Mouse (Mus musculus): ENCODE data around the gene Csnk2a1. TPM values are rescaled to one million over a fixed set of nuclear protein-coding genes. Genes with fewer than 3 reads are reported as not detected.
A peak's percentile ranks its signal among the peaks of the same experiment; 100 is the strongest.
"Not testable (repeated sequence)": the region's sequence is repeated elsewhere in the genome, so short reads cannot be mapped to it uniquely, and the experiment has no call there.

The Csnk2a1 gene
- polyA plus RNA-seq, 1 experiment from 2014 or later, result 116 TPM

DNA sequence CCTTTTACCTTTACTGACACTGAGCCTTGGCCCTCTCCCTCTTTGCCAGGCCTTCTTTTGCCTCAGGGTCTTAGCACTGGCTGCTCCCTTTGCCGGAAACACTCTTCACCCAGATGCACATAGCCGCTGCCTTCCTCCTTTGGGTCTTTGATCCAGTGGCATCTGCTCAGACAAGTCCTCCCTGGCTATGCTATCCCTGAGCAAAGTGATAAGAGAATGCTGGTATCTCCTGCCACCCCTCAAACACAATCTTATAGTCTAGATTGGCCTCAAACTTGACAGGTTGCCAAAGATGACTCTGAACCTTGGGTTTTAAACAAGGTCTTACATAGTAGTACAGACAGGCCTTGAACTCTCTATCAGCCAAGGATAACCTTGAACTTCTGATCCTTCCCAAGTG, 32.1 kb upstream of the Csnk2a1 start:
- Histone ChIP-seq H3K4me2 (replicated peaks) (no peak overlapping the region), H3K4me1 (peaks cover 6% of the 10 kb centered on the region; the same call in 1 of the 2 replicates), H3K9ac (replicated peaks) (no peak overlapping the region), H3K36me3 (no peaks in the 10 kb centered on the region), H3K27me3 (no peaks in the 10 kb centered on the region), H3K9me3 (no peaks in the 10 kb centered on the region), H3K27ac (replicated peaks) (no peak overlapping the region), H3K4me3 (no peak overlapping the region)
- 96% methylated on average over 2 of the region's 2 CpGs for WGBS
- no peak for ATAC-seq (replicated peaks)

- Histone ChIP-seq H3K4me3 (no peak overlapping the region), H3K27me3 (no peaks in the 10 kb centered on the region), H3K4me1 (peaks cover 6% of the 10 kb centered on the region; the same call in 1 of the 2 replicates), H3K4me2 (replicated peaks) (no peak overlapping the region), H3K27ac (replicated peaks) (no peak overlapping the region; the same call in 1 of the 2 replicates), H3K9ac (replicated peaks) (0 out of 2 replicates have a peak overlapping the region, but pooled peaks have one; percentile 5), H3K36me3 (no peaks in the 10 kb centered on the region), H3K9me3 (no peaks in the 10 kb centered on the region)
- WGBS, result 45% methylated on average over 3 of the region's 3 CpGs
- ATAC-seq (replicated peaks), result peak; percentile 65
These were observed 29.7 kb upstream of the Csnk2a1 start for GRCm38 (mm10) chr2:152196896-152197295.

- H3K4me1 ChIP-seq, result peaks cover 6% of the 10 kb centered on the region; the same call in 1 of the 2 replicates
- H3K4me2 ChIP-seq (replicated peaks), result no peak overlapping the region
- no peak overlapping the region for H3K27ac ChIP-seq (replicated peaks)
- no peak overlapping the region for H3K9ac ChIP-seq (replicated peaks)
- no peaks in the 10 kb centered on the region for H3K27me3 ChIP-seq
- H3K4me3 ChIP-seq, result no peak overlapping the region
- peak; percentile 90 for ATAC-seq (replicated peaks)
- no peaks in the 10 kb centered on the region for H3K9me3 ChIP-seq
- H3K36me3 ChIP-seq, result no peaks in the 10 kb centered on the region
- 44% methylated on average over 10 of the region's 10 CpGs for WGBS
These were observed 29.3 kb upstream of the Csnk2a1 start for GRCm38 (mm10) chr2:152197301-152197712.

- not testable (repeated sequence) for H3K4me2 ChIP-seq (replicated peaks); H3K9ac ChIP-seq (replicated peaks); ATAC-seq (replicated peaks); H3K36me3 ChIP-seq; H3K4me3 ChIP-seq; H3K4me1 ChIP-seq; H3K27ac ChIP-seq (replicated peaks); H3K27me3 ChIP-seq; H3K9me3 ChIP-seq
- 92% methylated on average over 8 of the region's 9 CpGs for WGBS
These were observed 20.5 kb upstream of the Csnk2a1 start for GRCm38 (mm10) chr2:152206139-152206538.

- WGBS, result 84% methylated on average over 3 of the region's 3 CpGs
These were observed 14.8 kb upstream of the Csnk2a1 start for GRCm38 (mm10) chr2:152211871-152212270.

GRCm38 (mm10) chr2:152216975-152217374, 9.7 kb upstream of the Csnk2a1 start:
- no peaks in the 10 kb centered on the region for H3K4me1 ChIP-seq
- no peak for ATAC-seq (replicated peaks)
- H3K4me3 ChIP-seq, result no peak overlapping the region
- no peak overlapping the region for H3K4me2 ChIP-seq (replicated peaks)
- H3K9me3 ChIP-seq, result no peaks in the 10 kb centered on the region
- no peak overlapping the region for H3K9ac ChIP-seq (replicated peaks)
- no peaks in the 10 kb centered on the region for H3K27me3 ChIP-seq
- H3K27ac ChIP-seq (replicated peaks), result no peak overlapping the region
- 57% methylated on average over 1 of the region's 1 CpGs for WGBS
- H3K36me3 ChIP-seq, result no peaks in the 10 kb centered on the region

More at GRCm38 (mm10) chr2:152211871-152212270, 14.8 kb upstream of the Csnk2a1 start:
- no peaks in the 10 kb centered on the region for H3K9me3 ChIP-seq
- H3K4me3 ChIP-seq, result no peak overlapping the region
- H3K27me3 ChIP-seq, result no peaks in the 10 kb centered on the region
- H3K27ac ChIP-seq (replicated peaks), result no peak overlapping the region
- no peak for ATAC-seq (replicated peaks)
- no peaks in the 10 kb centered on the region for H3K4me1 ChIP-seq
- H3K4me2 ChIP-seq (replicated peaks), result no peak overlapping the region
- H3K36me3 ChIP-seq, result no peaks in the 10 kb centered on the region
- no peak overlapping the region for H3K9ac ChIP-seq (replicated peaks)

GRCm38 (mm10) chr2:152223521-152224300, 2.9 kb upstream of the Csnk2a1 start:
- Histone ChIP-seq H3K4me3 (no peak overlapping the region), H3K9ac (replicated peaks) (no peak overlapping the region), H3K9me3 (no peaks in the 10 kb centered on the region), H3K27me3 (no peaks in the 10 kb centered on the region), H3K4me1 (peaks cover 17% of the 10 kb centered on the region), H3K27ac (replicated peaks) (no peak overlapping the region), H3K4me2 (replicated peaks) (no peak overlapping the region), H3K36me3 (no peaks in the 10 kb centered on the region)
- no peak for ATAC-seq (replicated peaks)
- WGBS, result 60% methylated on average over 8 of the region's 8 CpGs

DNA sequence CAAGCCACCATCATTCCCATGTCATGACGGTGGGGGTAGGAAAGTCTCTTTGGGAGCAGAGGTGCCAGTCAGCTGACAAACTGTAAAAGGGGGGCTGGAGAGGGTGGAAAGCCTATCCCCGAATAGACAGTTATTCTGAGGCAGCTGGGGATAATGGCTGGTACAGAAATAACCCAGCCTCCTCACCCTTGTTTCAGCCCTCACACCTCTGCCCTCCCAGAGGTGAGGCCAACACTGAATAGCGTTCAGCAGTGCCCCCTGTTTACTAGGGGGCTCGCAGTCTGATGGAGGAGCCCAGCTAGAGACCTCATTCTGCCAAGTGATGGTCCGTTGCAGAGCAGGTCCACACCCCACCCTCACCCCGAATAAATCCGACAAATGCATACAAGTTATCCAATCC, 1.1 kb upstream of the Csnk2a1 start:
- Histone ChIP-seq H3K4me1 (peaks cover 20% of the 10 kb centered on the region), H3K9ac (replicated peaks) (no peak overlapping the region), H3K4me2 (replicated peaks) (no peak overlapping the region), H3K9me3 (no peaks in the 10 kb centered on the region), H3K27ac (replicated peaks) (no peak overlapping the region), H3K4me3 (no peak overlapping the region), H3K36me3 (no peaks in the 10 kb centered on the region), H3K27me3 (no peaks in the 10 kb centered on the region)
- ATAC-seq (replicated peaks), result no peak
- 73% methylated on average over 7 of the region's 7 CpGs for WGBS

GRCm38 (mm10) chr2:152227051-152227481, 427 bp downstream of the Csnk2a1 start:
- peak overlapping the region; percentile 60 for H3K4me2 ChIP-seq (replicated peaks)
- H3K27me3 ChIP-seq, result no peaks in the 10 kb centered on the region
- peak overlapping the region; percentile 94 for H3K27ac ChIP-seq (replicated peaks)
- H3K4me3 ChIP-seq, result peak overlapping the region; percentile 84
- WGBS, result under 1% methylated on average over 38 of the region's 38 CpGs
- H3K9ac ChIP-seq (replicated peaks), result peak overlapping the region; percentile 86
- peaks cover 20% of the 10 kb centered on the region for H3K4me1 ChIP-seq
- H3K36me3 ChIP-seq, result no peaks in the 10 kb centered on the region
- no peaks in the 10 kb centered on the region for H3K9me3 ChIP-seq
- peak; percentile 85 for ATAC-seq (replicated peaks)

GRCm38 (mm10) chr2:152230046-152230445, 3.4 kb downstream of the Csnk2a1 start:
- Histone ChIP-seq H3K27ac (replicated peaks) (no peak overlapping the region), H3K4me3 (no peak overlapping the region), H3K9me3 (no peaks in the 10 kb centered on the region), H3K4me1 (peaks cover 20% of the 10 kb centered on the region), H3K4me2 (replicated peaks) (no peak overlapping the region), H3K27me3 (no peaks in the 10 kb centered on the region), H3K9ac (replicated peaks) (no peak overlapping the region), H3K36me3 (no peaks in the 10 kb centered on the region)
- ATAC-seq (replicated peaks), result no peak

- no peak overlapping the region for H3K4me2 ChIP-seq (replicated peaks)
- ATAC-seq (replicated peaks), result no peak
- 97% methylated on average over 1 of the region's 1 CpGs for WGBS
These were observed 11.3 kb downstream of the Csnk2a1 start for GRCm38 (mm10) chr2:152237926-152238325.

DNA sequence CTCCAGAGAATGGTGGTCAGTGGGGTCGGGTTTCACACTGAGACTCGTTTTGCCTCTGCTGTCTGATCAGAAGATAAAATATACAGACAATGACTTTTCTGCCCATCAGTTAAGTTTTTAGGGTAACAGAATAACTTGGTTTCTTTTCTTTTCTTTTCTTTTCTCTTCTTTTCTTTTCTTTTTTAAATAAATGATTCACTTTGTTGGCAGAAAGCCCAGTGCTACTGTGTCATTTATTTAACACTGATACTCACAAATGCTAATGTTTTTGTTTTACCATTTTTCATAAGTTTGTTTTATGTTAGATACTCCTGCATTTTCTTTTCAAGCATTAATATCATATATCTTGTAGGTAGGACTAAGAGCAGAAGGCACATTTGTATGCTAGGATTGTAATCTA, 13.9 kb downstream of the Csnk2a1 start:
- 60% methylated on average over 2 of the region's 2 CpGs for WGBS
- Histone ChIP-seq H3K4me1 (no peaks in the 10 kb centered on the region), H3K27ac (replicated peaks) (no peak overlapping the region), H3K9ac (replicated peaks) (no peak overlapping the region), H3K9me3 (no peaks in the 10 kb centered on the region), H3K27me3 (no peaks in the 10 kb centered on the region), H3K36me3 (peaks cover 15% of the 10 kb centered on the region), H3K4me3 (no peak overlapping the region), H3K4me2 (replicated peaks) (no peak overlapping the region)
- ATAC-seq (replicated peaks), result no peak

More at GRCm38 (mm10) chr2:152237926-152238325, 11.3 kb downstream of the Csnk2a1 start:
- no peak overlapping the region for H3K27ac ChIP-seq (replicated peaks)
- no peaks in the 10 kb centered on the region for H3K27me3 ChIP-seq
- H3K9ac ChIP-seq (replicated peaks), result no peak overlapping the region
- no peak overlapping the region for H3K4me3 ChIP-seq
- peaks cover 15% of the 10 kb centered on the region for H3K36me3 ChIP-seq
- H3K4me1 ChIP-seq, result no peaks in the 10 kb centered on the region
- H3K9me3 ChIP-seq, result no peaks in the 10 kb centered on the region
